Mouse (Mus musculus): Measurements from ENCODE around the gene Rps21. TPM values are rescaled to one million over a fixed set of nuclear protein-coding genes. Genes with fewer than 3 reads are reported as not detected.

Gene Rps21
- polyA plus RNA-seq, 1 experiment, result 703 TPM

- Histone ChIP-seq H3K27ac (ENCODE audit: control insufficient read depth, insufficient read depth, low read depth, low read length) (no peak overlapping the region), H3K4me1 (ENCODE audit: control insufficient read depth, insufficient read depth, low read length) (no peaks in the 10 kb centered on the region), H3K36me3 (ENCODE audit: control insufficient read depth, insufficient read depth, low read length) (no peaks in the 10 kb centered on the region), H3K4me3 (ENCODE audit: control insufficient read depth, low read depth, low read length) (no peak overlapping the region), H3K27me3 (ENCODE audit: control insufficient read depth, insufficient read depth, low read length) (no peaks in the 10 kb centered on the region)
- no peak for TF ChIP-seq CTCF (IDR thresholded peaks at IDR 0.05; ENCODE audit: control insufficient read depth, insufficient read depth, insufficient replicate concordance, low read depth, low read length)
- TF ChIP-seq POLR2A (IDR thresholded peaks at IDR 0.05; ENCODE audit: control insufficient read depth, low read depth, low read length), result no peak
These were observed 20.2 kb upstream of the Rps21 start for GRCm38 (mm10) chr2:180236930-180237329.

GRCm38 (mm10) chr2:180237601-180238345 is 19.4 kb upstream of the Rps21 start:
- H3K27ac ChIP-seq (ENCODE audit: control insufficient read depth, insufficient read depth, low read depth, low read length), result no peak overlapping the region
- H3K4me3 ChIP-seq (ENCODE audit: control insufficient read depth, low read depth, low read length), result no peak overlapping the region
- H3K36me3 ChIP-seq (ENCODE audit: control insufficient read depth, insufficient read depth, low read length), result no peaks in the 10 kb centered on the region
- TF ChIP-seq CTCF (IDR thresholded peaks at IDR 0.05; ENCODE audit: control insufficient read depth, insufficient read depth, insufficient replicate concordance, low read depth, low read length) (no peak), POLR2A (IDR thresholded peaks at IDR 0.05; ENCODE audit: control insufficient read depth, low read depth, low read length) (no peak)
- no peaks in the 10 kb centered on the region for H3K27me3 ChIP-seq (ENCODE audit: control insufficient read depth, insufficient read depth, low read length)
- no peaks in the 10 kb centered on the region for H3K4me1 ChIP-seq (ENCODE audit: control insufficient read depth, insufficient read depth, low read length)

DNA sequence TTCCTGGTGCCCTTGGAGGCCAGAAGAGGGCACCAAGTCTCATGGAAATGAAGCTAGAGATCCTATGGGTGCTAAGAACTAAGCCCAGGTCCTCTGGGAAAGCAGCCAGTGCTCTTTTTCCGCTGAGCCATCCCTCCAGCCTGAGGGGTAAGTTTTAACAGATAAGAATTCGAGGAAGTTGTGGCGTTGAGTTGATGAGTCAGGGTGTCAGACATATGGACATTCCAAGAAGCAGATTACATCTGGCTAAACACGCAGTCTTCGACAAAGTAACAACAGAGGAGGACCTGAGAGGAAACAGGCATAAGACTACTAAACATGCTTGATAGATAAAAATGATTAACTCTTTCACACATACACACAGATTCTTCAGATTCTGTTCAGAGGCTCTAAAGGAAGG is 18.6 kb upstream of the Rps21 start:
- no peak for TF ChIP-seq POLR2A (IDR thresholded peaks at IDR 0.05; ENCODE audit: control insufficient read depth, low read depth, low read length)
- no peak for TF ChIP-seq CTCF (IDR thresholded peaks at IDR 0.05; ENCODE audit: control insufficient read depth, insufficient read depth, insufficient replicate concordance, low read depth, low read length)
- Histone ChIP-seq H3K4me3 (ENCODE audit: control insufficient read depth, low read depth, low read length) (no peak overlapping the region), H3K27me3 (ENCODE audit: control insufficient read depth, insufficient read depth, low read length) (no peaks in the 10 kb centered on the region), H3K36me3 (ENCODE audit: control insufficient read depth, insufficient read depth, low read length) (no peaks in the 10 kb centered on the region), H3K27ac (ENCODE audit: control insufficient read depth, insufficient read depth, low read depth, low read length) (no peak overlapping the region), H3K4me1 (ENCODE audit: control insufficient read depth, insufficient read depth, low read length) (no peaks in the 10 kb centered on the region)

- no peak for TF ChIP-seq POLR2A (IDR thresholded peaks at IDR 0.05; ENCODE audit: control insufficient read depth, low read depth, low read length)
- no peak for TF ChIP-seq CTCF (IDR thresholded peaks at IDR 0.05; ENCODE audit: control insufficient read depth, insufficient read depth, insufficient replicate concordance, low read depth, low read length)
These were observed 14.1 kb upstream of the Rps21 start for GRCm38 (mm10) chr2:180243108-180243507.

GRCm38 (mm10) chr2:180247916-180248315 is 9.3 kb upstream of the Rps21 start:
- TF ChIP-seq CTCF (IDR thresholded peaks at IDR 0.05; ENCODE audit: control insufficient read depth, insufficient read depth, insufficient replicate concordance, low read depth, low read length) (no peak), POLR2A (IDR thresholded peaks at IDR 0.05; ENCODE audit: control insufficient read depth, low read depth, low read length) (no peak)
- H3K36me3 ChIP-seq (ENCODE audit: control insufficient read depth, insufficient read depth, low read length), result no peaks in the 10 kb centered on the region
- H3K27ac ChIP-seq (ENCODE audit: control insufficient read depth, insufficient read depth, low read depth, low read length), result no peak overlapping the region
- H3K4me1 ChIP-seq (ENCODE audit: control insufficient read depth, insufficient read depth, low read length), result peaks cover 6% of the 10 kb centered on the region; the same call in 1 of the 2 replicates
- no peak overlapping the region for H3K4me3 ChIP-seq (ENCODE audit: control insufficient read depth, low read depth, low read length)
- no peaks in the 10 kb centered on the region for H3K27me3 ChIP-seq (ENCODE audit: control insufficient read depth, insufficient read depth, low read length)

More at GRCm38 (mm10) chr2:180243108-180243507, 14.1 kb upstream of the Rps21 start:
- no peaks in the 10 kb centered on the region for H3K4me1 ChIP-seq (ENCODE audit: control insufficient read depth, insufficient read depth, low read length)
- H3K27me3 ChIP-seq (ENCODE audit: control insufficient read depth, insufficient read depth, low read length), result no peaks in the 10 kb centered on the region
- H3K27ac ChIP-seq (ENCODE audit: control insufficient read depth, insufficient read depth, low read depth, low read length), result no peak overlapping the region
- no peaks in the 10 kb centered on the region for H3K36me3 ChIP-seq (ENCODE audit: control insufficient read depth, insufficient read depth, low read length)
- no peak overlapping the region for H3K4me3 ChIP-seq (ENCODE audit: control insufficient read depth, low read depth, low read length)

DNA sequence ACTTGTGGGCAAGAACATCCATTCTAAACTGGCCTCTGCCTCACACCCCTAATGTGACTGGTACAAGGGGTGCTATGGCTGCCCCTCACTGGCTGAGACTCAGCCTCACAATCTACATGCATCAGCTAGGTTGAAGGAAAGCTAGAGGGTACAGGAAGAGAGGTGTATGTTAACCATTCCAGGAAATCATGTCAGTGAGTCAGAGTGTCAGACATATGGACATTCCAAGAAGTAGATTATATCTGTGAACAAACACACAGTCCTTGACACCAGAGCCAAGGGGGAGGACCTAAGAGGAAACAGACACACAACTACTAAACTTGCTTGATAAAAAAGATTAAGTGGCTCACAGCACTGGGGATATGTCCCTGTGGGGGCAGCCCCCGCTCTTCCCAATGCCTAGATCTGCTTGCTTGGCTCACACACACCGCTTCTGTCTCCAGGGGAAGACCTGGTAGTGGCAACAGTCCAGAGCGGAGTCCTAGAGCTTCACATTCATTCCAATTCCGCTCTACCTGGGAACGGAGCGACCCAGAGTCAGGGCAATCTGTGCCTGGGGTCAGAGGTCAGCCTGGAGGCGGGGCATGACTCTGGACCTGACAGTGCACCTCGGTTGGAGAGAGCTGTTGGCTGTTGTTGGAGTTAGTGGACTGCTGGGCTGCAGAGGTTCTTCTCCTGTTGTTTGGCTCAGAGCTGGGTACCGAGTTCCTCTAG is 8.1 kb upstream of the Rps21 start:
- peaks cover 6% of the 10 kb centered on the region; the same call in 1 of the 2 replicates for H3K4me1 ChIP-seq (ENCODE audit: control insufficient read depth, insufficient read depth, low read length)
- no peak overlapping the region for H3K4me3 ChIP-seq (ENCODE audit: control insufficient read depth, low read depth, low read length)
- H3K27ac ChIP-seq (ENCODE audit: control insufficient read depth, insufficient read depth, low read depth, low read length), result no peak overlapping the region
- no peaks in the 10 kb centered on the region for H3K27me3 ChIP-seq (ENCODE audit: control insufficient read depth, insufficient read depth, low read length)
- no peaks in the 10 kb centered on the region for H3K36me3 ChIP-seq (ENCODE audit: control insufficient read depth, insufficient read depth, low read length)
- TF ChIP-seq CTCF (IDR thresholded peaks at IDR 0.05; ENCODE audit: control insufficient read depth, insufficient read depth, insufficient replicate concordance, low read depth, low read length) (no peak), POLR2A (IDR thresholded peaks at IDR 0.05; ENCODE audit: control insufficient read depth, low read depth, low read length) (no peak)

GRCm38 (mm10) chr2:180250930-180251611 is 6.1 kb upstream of the Rps21 start:
- no peaks in the 10 kb centered on the region for H3K27me3 ChIP-seq (ENCODE audit: control insufficient read depth, insufficient read depth, low read length)
- H3K36me3 ChIP-seq (ENCODE audit: control insufficient read depth, insufficient read depth, low read length), result no peaks in the 10 kb centered on the region
- no peak overlapping the region for H3K27ac ChIP-seq (ENCODE audit: control insufficient read depth, insufficient read depth, low read depth, low read length)
- no peak overlapping the region for H3K4me3 ChIP-seq (ENCODE audit: control insufficient read depth, low read depth, low read length)
- TF ChIP-seq CTCF (IDR thresholded peaks at IDR 0.05; ENCODE audit: control insufficient read depth, insufficient read depth, insufficient replicate concordance, low read depth, low read length) (peak; percentile 80), POLR2A (IDR thresholded peaks at IDR 0.05; ENCODE audit: control insufficient read depth, low read depth, low read length) (no peak)
- peaks cover 11% of the 10 kb centered on the region for H3K4me1 ChIP-seq (ENCODE audit: control insufficient read depth, insufficient read depth, low read length)

Measured in testis, adult 2 months (tissue).